Mouse (Mus musculus) ES-E14 (cell line): ENCODE measurements around the gene Cacna1i. TPM values are rescaled to one million over a fixed set of nuclear protein-coding genes. Genes with fewer than 3 reads are reported as not detected.
A peak's percentile ranks its signal among the peaks of the same experiment; 100 is the strongest.

Experiments used
- DNase-seq: peaks from one replicate; pipeline ENCODE4 v3.0.0-alpha.2; 2013; ENCODE audit warnings: low read depth, low spot score
- H3K27ac ChIP-seq: 2 replicates; pipeline ENCODE4 v1.5.1; 2012; ENCODE audit warnings: low read depth, mild to moderate bottlenecking, low read length, moderate library complexity, mixed read lengths; ENCODE audit not compliant: poor library complexity, insufficient read depth, severe bottlenecking
- H3K36me3 ChIP-seq: 2 replicates; pipeline ENCODE4 v1.6.1; 2012; ENCODE audit warnings: mild to moderate bottlenecking, low read length, moderate library complexity, mixed read lengths; ENCODE audit not compliant: control insufficient read depth, poor library complexity, insufficient read depth, severe bottlenecking
- H3K4me1 ChIP-seq, 2 experiments: fragments of 150-350 bp in 1 of 2; sonication (generic) in 1 of 2; 2 replicates each; pipeline ENCODE4 v1.6.1; 2012; ENCODE audit warnings: low read length in 2 of 2, mild to moderate bottlenecking in 1 of 2, mixed read lengths in 1 of 2; ENCODE audit not compliant: control insufficient read depth in 2 of 2, insufficient read depth in 2 of 2, poor library complexity in 1 of 2
- H3K4me3 ChIP-seq, 2 experiments: fragments of 150-350 bp in 1 of 2; sonication (generic) in 1 of 2; 2 replicates each; pipeline ENCODE4 v1.5.1; 2012; ENCODE audit warnings: low read length in 2 of 2, low read depth in 1 of 2, mild to moderate bottlenecking in 1 of 2, mixed read lengths in 1 of 2; ENCODE audit not compliant: insufficient read depth in 1 of 2, poor library complexity in 1 of 2, severe bottlenecking in 1 of 2
- H3K9ac ChIP-seq: 2 replicates; pipeline ENCODE4 v1.6.1; 2012; ENCODE audit warnings: low read depth, mild to moderate bottlenecking, low read length, mixed read lengths; ENCODE audit not compliant: poor library complexity, insufficient read depth, severe bottlenecking
- H3K9me3 ChIP-seq: fragments of 150-350 bp; sonication (generic); 2 replicates; pipeline ENCODE4 v1.6.1; 2012; ENCODE audit warnings: low read depth, mild to moderate bottlenecking, low read length; ENCODE audit not compliant: control insufficient read depth, insufficient read depth
- CHD2 ChIP-seq: IDR thresholded peaks from 2 replicates; pipeline ENCODE4 v1.6.1; 2014; ENCODE audit warnings: mild to moderate bottlenecking, low read depth, low read length, inconsistent platforms
- HCFC1 ChIP-seq: IDR thresholded peaks from 2 replicates; pipeline ENCODE4 v1.6.1; 2012; ENCODE audit warnings: low read length, inconsistent platforms, borderline replicate concordance; ENCODE audit not compliant: insufficient read depth
- MAFK ChIP-seq: IDR thresholded peaks from 2 replicates; pipeline ENCODE4 v1.6.1; 2014; ENCODE audit warnings: mild to moderate bottlenecking, low read depth, low read length, inconsistent platforms; ENCODE audit not compliant: insufficient read depth
- ZC3H11A ChIP-seq: IDR thresholded peaks from 2 replicates; pipeline ENCODE4 v1.6.1; 2012; ENCODE audit warnings: low read depth, mild to moderate bottlenecking, inconsistent platforms, low read length, borderline replicate concordance
- ZNF384 ChIP-seq: IDR thresholded peaks from 2 replicates; pipeline ENCODE4 v1.6.1; 2012; ENCODE audit warnings: low read depth, low read length, inconsistent platforms
- in situ Hi-C, 2 experiments: fragments of 600-800 bp; cut with MboI; formaldehyde crosslinking; loops; one replicate each; pipeline ENCODE4 v1.15.1; 2025; ENCODE audit warnings: low sequenced_read_pairs in 2 of 2, inconsistent platforms in 1 of 2; ENCODE audit not compliant: unreplicated experiment in 2 of 2
- total RNA-seq: library from RNA; depleted of rRNA; stranded (reverse); fragments of 300-350 nt; gene quantifications from 2 replicates; pipeline ENCODE4 v1.2.3, GENCODE M21; 2012

Gene Cacna1i
- total RNA-seq, 1 experiment: 1.7 TPM

- Histone ChIP-seq H3K36me3 (no peaks in the 10 kb centered on the region), H3K9me3 (no peaks in the 10 kb centered on the region), H3K9ac (no peak overlapping the region), H3K4me1 (no peaks in the 10 kb centered on the region), H3K27ac (no peak overlapping the region), H3K4me3 (no peak overlapping the region)
- in situ Hi-C loops: no loop called here
- TF ChIP-seq MAFK: no peak
- no peak for DNase-seq
Observed at GRCm38 (mm10) chr15:80334766-80335165, 47.7 kb downstream of the Cacna1i start.

GRCm38 (mm10) chr15:80335196-80335595 lies 48.2 kb downstream of the Cacna1i start:
- no peak overlapping the region for H3K4me3 ChIP-seq
- no peak overlapping the region for H3K27ac ChIP-seq
- DNase-seq: no peak
- H3K9ac ChIP-seq: no peak overlapping the region
- H3K4me1 ChIP-seq: no peaks in the 10 kb centered on the region
- no peaks in the 10 kb centered on the region for H3K36me3 ChIP-seq
- no peak for TF ChIP-seq HCFC1
- TF ChIP-seq MAFK: no peak
- no peak for TF ChIP-seq ZC3H11A
- no peak for TF ChIP-seq ZNF384
- no peak for TF ChIP-seq CHD2
- H3K9me3 ChIP-seq: no peaks in the 10 kb centered on the region
- in situ Hi-C loops: no loop called here

GRCm38 (mm10) chr15:80340348-80340747 lies 53.3 kb downstream of the Cacna1i start:
- no peak overlapping the region for H3K4me3 ChIP-seq
- peak; percentile 26; the same call in 1 of the 2 replicates for TF ChIP-seq ZC3H11A
- TF ChIP-seq MAFK: no peak
- no peak for TF ChIP-seq HCFC1
- no peak for TF ChIP-seq CHD2
- TF ChIP-seq ZNF384: no peak
- no peaks in the 10 kb centered on the region for H3K9me3 ChIP-seq
- in situ Hi-C loops: no loop called here
- no peaks in the 10 kb centered on the region for H3K36me3 ChIP-seq
- DNase-seq: peak; percentile 31
- H3K9ac ChIP-seq: no peak overlapping the region
- H3K27ac ChIP-seq: no peak overlapping the region
- H3K4me1 ChIP-seq: no peaks in the 10 kb centered on the region

- Histone ChIP-seq H3K9me3 (no peaks in the 10 kb centered on the region), H3K9ac (no peak overlapping the region), H3K4me3 (no peak overlapping the region), H3K4me1 (no peaks in the 10 kb centered on the region), H3K27ac (no peak overlapping the region), H3K36me3 (no peaks in the 10 kb centered on the region)
- no peak for DNase-seq
- TF ChIP-seq ZNF384 (no peak), HCFC1 (no peak), ZC3H11A (no peak), MAFK (no peak), CHD2 (no peak)
- in situ Hi-C loops: no loop called here
Observed at GRCm38 (mm10) chr15:80342394-80342793, 55.4 kb downstream of the Cacna1i start.

- no peak overlapping the region for H3K4me3 ChIP-seq
- no peak overlapping the region for H3K9ac ChIP-seq
- in situ Hi-C loops: no loop called here
- DNase-seq: no peak
- H3K9me3 ChIP-seq: no peaks in the 10 kb centered on the region
- no peaks in the 10 kb centered on the region for H3K4me1 ChIP-seq
- TF ChIP-seq MAFK (no peak), HCFC1 (no peak), ZC3H11A (no peak)
- no peaks in the 10 kb centered on the region for H3K36me3 ChIP-seq
- H3K27ac ChIP-seq: no peak overlapping the region
Observed at GRCm38 (mm10) chr15:80343031-80343430, 56.0 kb downstream of the Cacna1i start.
